Mouse (Mus musculus) heart, embryonic 11.5 days (tissue): ENCODE data around the gene Col23a1. TPM values are rescaled to one million over a fixed set of nuclear protein-coding genes. Genes with fewer than 3 reads are reported as not detected.
A peak's percentile ranks its signal among the peaks of the same experiment; 100 is the strongest.

Experiments
- ATAC-seq: fragments of 200-750 bp; cut with Nextera tagmentation; replicated peaks from 2 replicates; pipeline ENCODE4 v1.8.0; 2017; ENCODE audit warnings: moderate library complexity; ENCODE audit not compliant: insufficient number of reproducible peaks, low FRiP score, low TSS enrichment
- H3K27ac ChIP-seq: fragments of 300-500 bp; sonication (generic); 2 replicates; pipeline ENCODE4 v1.5.1; 2014; ENCODE audit warnings: mild to moderate bottlenecking, low read depth, low read length
- H3K27me3 ChIP-seq: fragments of 300-500 bp; sonication (generic); 2 replicates; pipeline ENCODE4 v1.6.1; 2014; ENCODE audit warnings: mild to moderate bottlenecking, low read length, mixed read lengths; ENCODE audit not compliant: control insufficient read depth, insufficient read depth
- H3K36me3 ChIP-seq: fragments of 300-500 bp; sonication (generic); 2 replicates; pipeline ENCODE4 v1.6.1; 2014; ENCODE audit warnings: mild to moderate bottlenecking, low read length, moderate library complexity, mixed read lengths; ENCODE audit not compliant: control insufficient read depth, insufficient read depth
- H3K4me1 ChIP-seq: fragments of 300-500 bp; sonication (generic); 2 replicates; pipeline ENCODE4 v1.6.1; 2014; ENCODE audit warnings: low read length; ENCODE audit not compliant: control insufficient read depth, insufficient read depth
- H3K4me2 ChIP-seq: fragments of 300-500 bp; sonication (generic); 2 replicates; pipeline ENCODE4 v1.6.1; 2014; ENCODE audit warnings: mild to moderate bottlenecking, moderate library complexity
- H3K4me3 ChIP-seq: fragments of 300-500 bp; sonication (generic); 2 replicates; pipeline ENCODE4 v1.5.1; 2014; ENCODE audit warnings: low read depth, low read length
- H3K9ac ChIP-seq: fragments of 300-500 bp; sonication (generic); 2 replicates; pipeline ENCODE4 v1.6.1; 2014; ENCODE audit warnings: mild to moderate bottlenecking, low read depth, low read length, moderate library complexity
- H3K9me3 ChIP-seq: fragments of 300-500 bp; sonication (generic); replicated peaks from 2 replicates; pipeline ENCODE4 v1.6.1; 2016; ENCODE audit warnings: low read length; ENCODE audit not compliant: control insufficient read depth
- WGBS: fragments of 180-500 bp; shearing (Covaris S2); extraction: QIAGEN DNeasy Blood & Tissue Kit; methylation state at CpG from one replicate; pipeline ENCODE4 v1.1.7; 2014; ENCODE audit not compliant: insufficient replicate concordance; 5-methylcytosine and 5-hydroxymethylcytosine counted together
- polyA plus RNA-seq: library from polyadenylated mRNA; unstranded; fragments of >200 nt; fragmentation: Nextera tagmentation; extraction: Ambion mirVana; gene quantifications from 2 replicates; pipeline ENCODE4 v1.2.1, GENCODE M21; 2014

Gene Col23a1
- polyA plus RNA-seq, 1 experiment from 2014 or later: 10.3 TPM

DNA sequence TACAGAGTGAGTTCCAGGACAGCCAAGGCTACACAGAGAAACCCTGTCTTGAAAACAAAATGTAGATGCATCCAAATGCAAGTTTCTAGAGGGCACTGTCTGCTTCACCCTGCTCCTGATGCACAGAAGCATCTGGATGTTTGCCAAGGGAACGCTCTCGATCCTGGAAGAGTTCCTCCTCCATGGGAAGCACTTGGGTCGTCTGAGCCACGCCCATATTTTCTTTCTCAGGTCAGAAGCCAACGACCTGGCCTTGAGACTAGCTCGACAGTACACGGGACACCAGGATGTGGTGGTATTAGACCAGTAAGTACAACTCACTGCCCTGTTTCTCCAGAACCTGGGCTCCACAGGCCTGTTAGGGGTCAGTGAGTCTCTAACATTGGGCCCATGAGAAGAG, 301.4 kb downstream of the Col23a1 start:
- Histone ChIP-seq H3K4me1 (no peaks in the 10 kb centered on the region), H3K27me3 (no peaks in the 10 kb centered on the region), H3K4me3 (no peak overlapping the region), H3K9ac (no peak overlapping the region), H3K9me3 (0 out of 2 replicates have a peak, but pooled peaks cover 3% of the 10 kb centered on the region), H3K27ac (no peak overlapping the region), H3K36me3 (peaks cover 68% of the 10 kb centered on the region), H3K4me2 (no peak overlapping the region)
- ATAC-seq: no peak
- WGBS: 77% methylated on average over 7 of the region's 7 CpGs

DNA sequence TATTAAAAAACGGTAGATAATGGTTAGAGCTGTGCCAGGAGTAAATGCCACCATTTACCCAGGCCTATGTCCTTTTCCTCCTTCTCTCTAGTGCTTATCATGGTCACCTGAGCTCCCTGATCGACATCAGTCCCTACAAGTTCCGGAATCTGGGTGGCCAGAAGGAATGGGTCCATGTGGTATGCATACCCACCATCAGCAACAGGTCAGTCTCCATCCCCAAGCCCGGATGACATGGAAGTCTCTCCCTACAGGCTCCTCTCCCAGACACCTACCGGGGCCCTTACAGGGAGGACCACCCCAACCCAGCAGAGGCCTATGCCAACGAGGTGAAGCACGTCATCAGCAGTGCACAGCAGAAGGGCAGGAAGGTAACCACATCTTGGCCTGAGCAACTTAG, 302.2 kb downstream of the Col23a1 start:
- ATAC-seq: no peak
- 91% methylated on average over 7 of the region's 7 CpGs for WGBS
- no peaks in the 10 kb centered on the region for H3K27me3 ChIP-seq
- no peak overlapping the region for H3K4me2 ChIP-seq
- no peak overlapping the region for H3K27ac ChIP-seq
- H3K4me1 ChIP-seq: no peaks in the 10 kb centered on the region
- H3K36me3 ChIP-seq: peaks cover 67% of the 10 kb centered on the region
- 0 out of 2 replicates have a peak, but pooled peaks cover 3% of the 10 kb centered on the region for H3K9me3 ChIP-seq
- no peak overlapping the region for H3K9ac ChIP-seq
- H3K4me3 ChIP-seq: no peak overlapping the region

DNA sequence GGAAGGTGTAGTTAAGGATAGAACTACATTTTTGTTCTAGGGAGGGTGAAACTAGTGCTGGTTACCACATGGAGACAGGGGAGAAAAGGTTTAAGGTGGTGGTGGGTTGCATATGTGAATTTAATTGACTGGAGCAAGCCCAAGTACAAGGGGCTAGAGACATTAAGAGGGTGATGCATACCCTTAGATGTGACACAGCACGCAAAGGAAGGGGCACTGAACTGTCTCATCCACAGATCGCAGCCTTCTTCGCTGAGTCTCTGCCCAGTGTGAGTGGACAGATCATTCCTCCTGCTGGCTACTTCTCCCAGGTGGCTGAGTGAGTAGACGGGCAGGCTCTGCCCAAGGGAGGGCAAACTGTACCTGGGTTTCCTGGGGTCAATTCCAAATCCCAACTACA, 303.6 kb downstream of the Col23a1 start:
- Histone ChIP-seq H3K4me3 (no peak overlapping the region), H3K4me1 (no peaks in the 10 kb centered on the region), H3K4me2 (no peak overlapping the region), H3K27me3 (no peaks in the 10 kb centered on the region), H3K9me3 (0 out of 2 replicates have a peak, but pooled peaks cover 3% of the 10 kb centered on the region), H3K27ac (no peak overlapping the region), H3K36me3 (peaks cover 61% of the 10 kb centered on the region), H3K9ac (no peak overlapping the region)
- ATAC-seq: no peak
- WGBS: 94% methylated on average over 4 of the region's 4 CpGs

DNA sequence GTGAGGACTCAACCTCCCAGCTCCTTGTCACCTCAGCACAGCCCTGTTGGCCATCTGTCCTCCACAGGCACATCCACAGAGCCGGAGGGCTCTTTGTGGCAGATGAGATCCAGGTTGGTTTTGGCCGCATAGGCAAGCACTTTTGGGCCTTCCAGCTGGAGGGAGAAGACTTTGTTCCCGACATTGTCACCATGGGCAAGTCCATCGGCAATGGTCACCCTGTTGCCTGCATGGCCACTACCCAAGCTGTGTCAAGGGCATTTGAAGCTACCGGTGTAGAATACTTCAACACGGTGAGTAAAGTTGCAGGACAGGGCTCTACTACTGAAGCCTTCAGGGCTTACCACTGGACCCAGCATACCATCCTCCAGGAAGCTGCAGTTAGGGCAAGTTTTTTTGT, 304.1 kb downstream of the Col23a1 start:
- 0 out of 2 replicates have a peak, but pooled peaks cover 2% of the 10 kb centered on the region for H3K9me3 ChIP-seq
- H3K4me2 ChIP-seq: no peak overlapping the region
- no peaks in the 10 kb centered on the region for H3K4me1 ChIP-seq
- peaks cover 61% of the 10 kb centered on the region for H3K36me3 ChIP-seq
- no peak overlapping the region for H3K4me3 ChIP-seq
- H3K9ac ChIP-seq: no peak overlapping the region
- H3K27ac ChIP-seq: no peak overlapping the region
- H3K27me3 ChIP-seq: no peaks in the 10 kb centered on the region
- WGBS: 85% methylated on average over 6 of the region's 6 CpGs
- ATAC-seq: no peak

DNA sequence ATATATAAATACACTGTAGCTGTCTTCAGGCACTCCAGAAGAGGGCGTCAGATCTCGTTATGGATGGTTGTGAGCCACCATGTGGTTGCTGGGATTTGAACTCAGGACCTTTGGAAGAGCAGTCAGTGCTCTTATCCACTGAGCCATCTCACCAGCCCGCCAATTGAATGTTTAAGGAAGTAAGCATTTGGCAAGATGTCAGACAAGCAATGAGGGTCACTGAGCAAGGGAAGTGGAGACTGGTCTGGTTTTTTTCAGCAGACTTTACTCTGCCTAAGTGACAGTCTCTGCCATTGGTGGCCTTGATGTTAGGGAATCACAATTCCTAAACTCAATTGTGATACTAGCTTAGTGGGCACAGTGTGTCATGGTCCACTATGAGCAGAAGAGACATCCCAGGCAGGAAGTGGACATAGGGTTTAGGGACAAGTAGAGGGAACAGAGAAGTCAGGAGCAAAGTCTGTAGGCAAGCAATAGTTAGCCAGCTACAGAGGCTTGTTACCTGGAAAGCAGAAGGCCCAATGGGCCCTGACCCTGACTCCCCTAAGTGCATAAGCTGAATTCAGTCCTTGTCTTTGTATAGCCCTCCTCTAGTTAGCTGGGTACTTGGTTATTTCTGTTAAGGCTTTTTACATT, 305.1 kb downstream of the Col23a1 start:
- 68% methylated on average over 3 of the region's 3 CpGs for whole genome bisulfite sequencing
- Histone ChIP-seq H3K36me3 (peaks cover 58% of the 10 kb centered on the region), H3K4me3 (no peak overlapping the region), H3K9me3 (no peaks in the 10 kb centered on the region), H3K4me2 (no peak overlapping the region), H3K4me1 (no peaks in the 10 kb centered on the region), H3K9ac (no peak overlapping the region), H3K27me3 (no peaks in the 10 kb centered on the region), H3K27ac (no peak overlapping the region)
- no peak for ATAC-seq

DNA sequence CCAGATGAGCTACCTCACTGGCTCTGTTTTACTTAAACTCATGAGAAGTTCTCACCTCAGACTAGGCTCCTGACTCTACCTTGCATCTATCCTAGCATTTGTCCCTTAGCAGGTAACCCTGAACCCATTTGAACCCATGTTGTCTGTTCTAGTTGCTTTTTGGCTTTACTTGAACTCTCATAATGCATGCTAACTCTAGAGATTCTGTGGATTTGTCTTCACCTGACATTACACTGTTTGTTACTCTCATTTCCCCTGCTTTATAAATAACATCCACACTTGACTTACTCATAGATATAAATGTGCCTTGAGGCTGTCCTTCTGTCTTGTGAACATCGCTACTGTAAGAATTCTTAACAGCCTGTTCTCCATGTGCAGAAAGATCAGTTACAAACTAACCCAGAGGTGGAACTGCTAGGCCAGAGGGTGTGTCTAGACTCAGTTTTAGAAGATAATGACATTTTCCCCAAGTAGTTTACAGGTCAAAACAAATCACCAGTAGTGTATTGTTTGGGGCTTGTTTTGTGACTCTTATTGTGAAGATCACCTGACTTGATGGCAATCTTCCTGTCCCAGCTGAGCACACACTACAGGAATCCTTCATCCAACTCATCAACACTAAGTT, 305.9 kb downstream of the Col23a1 start:
- H3K9me3 ChIP-seq: no peaks in the 10 kb centered on the region
- H3K4me3 ChIP-seq: no peak overlapping the region
- no peak overlapping the region for H3K9ac ChIP-seq
- no peak for ATAC-seq
- no peak overlapping the region for H3K27ac ChIP-seq
- 90% methylated on average over 1 of the region's 1 CpGs for WGBS
- no peaks in the 10 kb centered on the region for H3K4me1 ChIP-seq
- H3K27me3 ChIP-seq: no peaks in the 10 kb centered on the region
- no peak overlapping the region for H3K4me2 ChIP-seq
- H3K36me3 ChIP-seq: peaks cover 60% of the 10 kb centered on the region

DNA sequence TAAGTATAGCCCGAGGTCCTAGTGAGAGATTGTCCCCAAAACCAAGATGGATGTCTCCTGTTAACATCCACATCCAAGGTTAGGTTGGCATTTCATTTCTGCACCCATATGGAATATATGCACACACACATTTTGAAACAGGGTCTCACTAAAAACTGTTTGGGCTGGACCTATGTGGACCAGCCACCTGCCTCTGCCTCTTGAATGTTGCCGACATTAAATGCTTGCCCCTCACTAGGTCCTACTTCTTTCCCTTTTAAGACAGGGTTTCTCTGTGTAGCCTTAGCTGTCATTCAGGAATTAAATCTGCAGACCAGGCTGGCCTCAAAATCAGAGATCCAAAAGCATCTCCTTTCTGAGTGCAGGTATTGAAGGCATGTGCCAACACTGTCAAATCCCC, 307.8 kb downstream of the Col23a1 start:
- no peak overlapping the region for H3K4me3 ChIP-seq
- peaks cover 66% of the 10 kb centered on the region for H3K36me3 ChIP-seq
- no peaks in the 10 kb centered on the region for H3K27me3 ChIP-seq
- no peaks in the 10 kb centered on the region for H3K9me3 ChIP-seq
- H3K4me1 ChIP-seq: no peaks in the 10 kb centered on the region
- 71% methylated on average over 2 of the region's 2 CpGs for WGBS
- no peak overlapping the region for H3K9ac ChIP-seq
- no peak overlapping the region for H3K4me2 ChIP-seq
- ATAC-seq: no peak
- no peak overlapping the region for H3K27ac ChIP-seq

DNA sequence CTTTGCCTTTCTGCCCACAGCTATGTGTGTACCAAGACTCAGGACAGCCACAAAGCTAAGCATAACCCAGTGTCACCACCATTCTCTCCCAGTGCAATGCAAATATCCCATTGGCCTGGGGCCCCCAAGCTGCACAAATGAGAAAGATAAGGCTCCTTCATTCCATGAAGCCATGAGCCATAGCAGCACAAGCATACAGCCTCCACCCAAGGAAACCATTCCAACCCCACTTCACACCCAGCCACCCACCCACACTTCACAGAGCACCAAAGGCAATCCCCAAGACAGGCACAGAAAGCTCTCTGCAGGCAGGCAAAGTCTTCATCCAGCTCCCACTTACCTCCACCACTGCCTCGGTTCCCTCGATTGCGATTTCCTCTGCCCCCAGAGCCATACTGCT, 312.5 kb downstream of the Col23a1 start:
- H3K4me3 ChIP-seq: 0 out of 2 replicates have a peak overlapping the region, but pooled peaks have one; percentile 1

More for the DNA sequence above, 312.5 kb downstream of the Col23a1 start:
- no peak overlapping the region for H3K27ac ChIP-seq
- ATAC-seq: no peak
- H3K36me3 ChIP-seq: peaks cover 60% of the 10 kb centered on the region
- no peaks in the 10 kb centered on the region for H3K27me3 ChIP-seq
- no peak overlapping the region for H3K9ac ChIP-seq
- no peaks in the 10 kb centered on the region for H3K9me3 ChIP-seq
- H3K4me1 ChIP-seq: peaks cover 11% of the 10 kb centered on the region
- H3K4me2 ChIP-seq: no peak overlapping the region
- WGBS: 85% methylated on average over 3 of the region's 3 CpGs
